Mouse (Mus musculus): ENCODE results near the gene Prg2. TPM values are rescaled to one million over a fixed set of nuclear protein-coding genes. Genes with fewer than 3 reads are reported as not detected.

Prg2 gene
- total RNA-seq, 2 experiments from 2014 or later: 97.1 TPM; not detected in 1

DNA sequence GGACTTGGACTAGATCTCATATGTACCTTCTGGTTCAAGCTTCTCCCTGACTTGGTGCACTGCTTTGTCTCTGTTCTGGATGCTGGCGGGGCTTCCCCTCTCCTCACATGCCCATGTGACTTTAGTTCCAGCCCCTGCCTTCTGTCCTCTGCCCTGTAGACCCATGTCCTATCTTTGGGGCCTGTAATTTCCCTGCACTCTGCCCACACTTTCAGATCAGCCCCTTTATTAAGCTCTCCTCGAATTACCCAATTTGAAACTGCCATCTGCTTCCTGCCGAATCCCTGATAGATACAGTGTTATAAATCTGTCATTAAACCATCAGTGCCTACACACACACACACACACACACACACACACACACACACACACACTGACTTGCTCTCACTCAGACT, 34.3 kb downstream of the Prg2 start:
- ATAC-seq (replicated peaks; ENCODE audit: poor library complexity, severe bottlenecking): peak; percentile 68

DNA sequence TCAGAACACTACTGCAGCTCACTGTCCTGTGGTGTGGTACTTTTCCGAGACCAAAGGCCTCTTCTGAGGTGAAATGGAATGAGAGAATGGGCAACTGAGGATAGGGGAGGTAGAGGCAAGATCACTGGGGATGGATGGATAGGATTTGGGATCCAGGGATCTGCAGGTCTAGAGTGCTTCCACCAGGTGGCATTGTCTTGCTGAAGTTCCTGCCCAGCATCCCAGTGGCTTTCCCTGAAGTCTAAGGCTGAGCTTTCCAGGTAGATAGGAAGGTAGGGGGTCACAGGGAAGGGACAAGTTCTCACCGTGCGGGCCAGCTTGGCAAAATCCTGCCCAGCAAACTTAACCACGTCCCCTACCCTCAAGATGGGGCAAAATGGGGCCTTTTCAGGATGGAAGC, 41.8 kb downstream of the Prg2 start:
- ATAC-seq (replicated peaks; ENCODE audit: poor library complexity, severe bottlenecking): 0 out of 2 replicates have a peak, but pooled peaks have one; percentile 27

DNA sequence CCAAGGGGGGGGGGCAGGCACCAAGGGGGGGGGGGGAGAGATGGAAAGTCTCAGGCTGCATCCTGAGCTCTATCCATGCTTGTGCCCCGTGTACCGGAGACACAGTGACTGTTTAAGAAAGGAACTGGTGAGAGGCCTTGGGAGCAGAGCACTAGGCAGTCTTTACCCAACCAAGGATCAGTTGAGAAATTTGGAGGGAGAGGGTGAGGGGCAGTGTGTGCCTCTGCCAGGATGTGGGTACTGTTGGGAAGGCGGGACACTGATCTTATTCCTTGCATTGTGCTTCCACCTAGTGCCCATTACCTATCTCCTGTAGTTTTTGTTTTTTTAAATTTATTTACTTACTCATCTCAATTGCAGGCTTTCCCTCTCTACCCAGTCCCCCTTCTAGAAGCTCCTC, 45.9 kb downstream of the Prg2 start:
- ATAC-seq (replicated peaks; ENCODE audit: poor library complexity, severe bottlenecking): peak; percentile 51

DNA sequence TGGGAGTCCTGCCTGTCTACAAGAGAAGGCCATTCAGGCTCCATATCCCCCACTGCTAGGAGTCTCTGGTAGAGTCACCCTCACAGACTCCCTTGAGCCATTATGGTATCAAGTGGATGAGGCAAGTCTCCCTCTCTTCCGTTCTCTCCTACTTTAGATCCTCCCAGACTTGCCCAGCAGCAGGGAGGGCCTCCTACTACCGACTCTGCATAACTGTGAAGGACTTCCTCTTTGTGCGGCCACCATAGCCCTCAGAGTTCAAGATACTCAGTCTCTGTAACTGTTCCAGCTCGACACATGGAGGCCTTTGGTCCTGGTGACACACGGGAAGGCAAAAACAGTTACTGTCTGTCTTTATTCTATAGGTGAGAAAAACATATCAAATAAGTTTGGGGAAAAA, 47.0 kb downstream of the Prg2 start:
- peak; percentile 72 for ATAC-seq (replicated peaks; ENCODE audit: poor library complexity, severe bottlenecking)

DNA sequence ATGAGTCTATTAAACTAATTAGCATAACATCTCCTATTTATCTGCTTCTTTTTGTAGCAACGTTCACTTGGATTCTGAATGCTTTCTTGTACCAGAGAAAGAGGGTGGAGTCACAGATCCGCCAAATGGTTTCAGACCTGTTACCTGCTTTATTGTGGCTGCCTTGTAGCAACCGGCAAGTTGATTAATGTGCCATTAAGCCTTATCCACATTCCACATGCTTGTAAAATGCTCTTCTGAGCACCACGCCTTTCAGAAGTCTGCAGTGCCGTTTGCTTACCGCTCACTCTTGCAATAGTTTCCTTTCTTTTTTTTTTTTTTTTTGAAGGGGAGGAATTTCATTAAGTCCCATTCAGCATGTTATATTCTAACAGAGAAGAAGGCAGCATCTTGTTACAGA, 49.6 kb downstream of the Prg2 start:
- no peak for ATAC-seq (replicated peaks; ENCODE audit: poor library complexity, severe bottlenecking)

DNA sequence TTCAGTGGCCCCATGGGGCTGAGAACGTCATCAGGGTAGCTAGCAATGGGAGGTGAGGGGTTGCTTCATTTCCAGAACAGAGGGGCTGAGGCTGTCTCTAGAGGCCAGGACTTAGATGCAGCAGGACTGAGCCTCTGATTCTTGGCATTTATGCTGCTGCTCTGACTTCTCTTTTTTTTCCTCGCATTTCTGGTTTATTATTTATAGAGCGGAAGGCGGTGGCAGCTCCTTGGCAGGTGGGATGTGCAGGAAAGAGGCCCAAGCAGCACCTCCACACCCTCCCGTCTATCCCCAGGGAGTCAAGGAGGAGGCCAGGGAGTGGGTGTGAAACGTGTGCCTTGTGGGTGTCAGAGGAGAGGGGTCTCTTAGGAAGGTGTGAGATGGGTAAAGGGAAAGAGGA, 50.7 kb downstream of the Prg2 start:
- ATAC-seq (replicated peaks; ENCODE audit: poor library complexity, severe bottlenecking): peak; percentile 6; the same call in 1 of the 2 replicates

DNA sequence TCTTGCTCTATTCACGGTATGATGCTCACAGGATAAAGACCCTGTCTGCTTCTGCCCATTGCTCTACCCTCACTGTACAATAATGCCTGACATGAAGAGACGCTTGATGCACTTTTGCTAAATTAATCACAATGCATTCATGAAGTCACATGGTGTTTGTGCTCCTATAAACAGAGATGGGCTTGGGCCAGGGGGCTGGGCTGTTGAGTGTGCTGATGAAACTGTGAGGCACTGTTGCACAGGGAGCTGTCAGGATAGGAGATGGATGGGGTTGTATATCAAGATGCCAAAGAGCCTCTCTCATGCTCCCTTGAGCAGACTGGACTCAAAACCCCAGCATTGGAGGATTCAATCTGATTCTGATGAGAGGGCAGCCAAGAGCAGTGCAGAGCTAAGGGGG, 52.9 kb downstream of the Prg2 start:
- ATAC-seq (replicated peaks; ENCODE audit: poor library complexity, severe bottlenecking): no peak

Other genes starting within 250 kb of the Prg2 start
- gene Ypel4, start 246.4 kb upstream of the Prg2 start, total RNA-seq (2014; fragmentation: Nextera tagmentation): not detected in 2 replicates
- gene Ypel4, start 246.4 kb upstream of the Prg2 start, total RNA-seq (2017): not detected in 2 replicates
- gene Gm19426, start 236.8 kb upstream of the Prg2 start, total RNA-seq (2014; fragmentation: Nextera tagmentation): not detected in 2 replicates
- not detected in 2 replicates for gene Gm19426, start 236.8 kb upstream of the Prg2 start, total RNA-seq (2017)
- not detected in 2 replicates for gene Serping1, start 205.0 kb upstream of the Prg2 start, total RNA-seq (2014; fragmentation: Nextera tagmentation)
- not detected in 2 replicates for gene Serping1, start 205.0 kb upstream of the Prg2 start, total RNA-seq (2017)
- gene Ube2l6, start 181.6 kb upstream of the Prg2 start, total RNA-seq (2014; fragmentation: Nextera tagmentation): 5.6 and 6.3 TPM in 2 replicates
- gene Ube2l6, start 181.6 kb upstream of the Prg2 start, total RNA-seq (2017): 4.0 and 7.1 TPM in 2 replicates
- not detected in 2 replicates for gene Smtnl1, start 157.8 kb upstream of the Prg2 start, total RNA-seq (2014; fragmentation: Nextera tagmentation)
- gene Smtnl1, start 157.8 kb upstream of the Prg2 start, total RNA-seq (2017): not detected in 2 replicates
- gene Timm10, start 153.5 kb upstream of the Prg2 start, total RNA-seq (2014; fragmentation: Nextera tagmentation): 52.3 and 76.6 TPM in 2 replicates
- gene Timm10, start 153.5 kb upstream of the Prg2 start, total RNA-seq (2017): 32.2 and 34.6 TPM in 2 replicates
- gene Slc43a1, start 141.6 kb upstream of the Prg2 start, total RNA-seq (2014; fragmentation: Nextera tagmentation): 14.6 and 23.4 TPM in 2 replicates
- gene Slc43a1, start 141.6 kb upstream of the Prg2 start, total RNA-seq (2017): 11.5 and 11.8 TPM in 2 replicates
- gene Rtn4rl2, start 93.8 kb upstream of the Prg2 start, total RNA-seq (2014; fragmentation: Nextera tagmentation): not detected in 2 replicates
- not detected in 2 replicates for gene Rtn4rl2, start 93.8 kb upstream of the Prg2 start, total RNA-seq (2017)
- 123 and 129 TPM in 2 replicates for gene Slc43a3, start 43.9 kb upstream of the Prg2 start, total RNA-seq (2014; fragmentation: Nextera tagmentation)
- 96.1 and 109 TPM in 2 replicates for gene Slc43a3, start 43.9 kb upstream of the Prg2 start, total RNA-seq (2017)
- gene Prg3, start 7.8 kb downstream of the Prg2 start, total RNA-seq (2014; fragmentation: Nextera tagmentation): 7.6 and 17.0 TPM in 2 replicates
- 10.5 and 16.0 TPM in 2 replicates for gene Prg3, start 7.8 kb downstream of the Prg2 start, total RNA-seq (2017)
- gene Ssrp1, start 56.8 kb downstream of the Prg2 start, total RNA-seq (2014; fragmentation: Nextera tagmentation): 229 and 255 TPM in 2 replicates
- 454 and 456 TPM in 2 replicates for gene Ssrp1, start 56.8 kb downstream of the Prg2 start, total RNA-seq (2017)
- gene P2rx3, start 57.0 kb downstream of the Prg2 start, total RNA-seq (2014; fragmentation: Nextera tagmentation): 0.68 and 0.92 TPM in 2 replicates
- 0.10 and 0.52 TPM in 2 replicates for gene P2rx3, start 57.0 kb downstream of the Prg2 start, total RNA-seq (2017)
- gene Tnks1bp1, start 67.6 kb downstream of the Prg2 start, total RNA-seq (2014; fragmentation: Nextera tagmentation): 0.47 and 1.4 TPM in 2 replicates
- gene Tnks1bp1, start 67.6 kb downstream of the Prg2 start, total RNA-seq (2017): 2.2 and 4.9 TPM in 2 replicates
- gene Aplnr, start 155.8 kb downstream of the Prg2 start, total RNA-seq (2014; fragmentation: Nextera tagmentation): 0.41 TPM in 1 of 2 replicates, not detected in the other
- not detected in 2 replicates for gene Aplnr, start 155.8 kb downstream of the Prg2 start, total RNA-seq (2017)
- gene Lrrc55, start 216.7 kb downstream of the Prg2 start, total RNA-seq (2014; fragmentation: Nextera tagmentation): not detected in 2 replicates
- gene Lrrc55, start 216.7 kb downstream of the Prg2 start, total RNA-seq (2017): not detected in 2 replicates

Measured in granulocyte monocyte progenitor cell, adult 5-6 weeks (primary cell).